Comparison of ENCODE assay signal across 8 mouse cellular contexts in the genomic region with DNA sequence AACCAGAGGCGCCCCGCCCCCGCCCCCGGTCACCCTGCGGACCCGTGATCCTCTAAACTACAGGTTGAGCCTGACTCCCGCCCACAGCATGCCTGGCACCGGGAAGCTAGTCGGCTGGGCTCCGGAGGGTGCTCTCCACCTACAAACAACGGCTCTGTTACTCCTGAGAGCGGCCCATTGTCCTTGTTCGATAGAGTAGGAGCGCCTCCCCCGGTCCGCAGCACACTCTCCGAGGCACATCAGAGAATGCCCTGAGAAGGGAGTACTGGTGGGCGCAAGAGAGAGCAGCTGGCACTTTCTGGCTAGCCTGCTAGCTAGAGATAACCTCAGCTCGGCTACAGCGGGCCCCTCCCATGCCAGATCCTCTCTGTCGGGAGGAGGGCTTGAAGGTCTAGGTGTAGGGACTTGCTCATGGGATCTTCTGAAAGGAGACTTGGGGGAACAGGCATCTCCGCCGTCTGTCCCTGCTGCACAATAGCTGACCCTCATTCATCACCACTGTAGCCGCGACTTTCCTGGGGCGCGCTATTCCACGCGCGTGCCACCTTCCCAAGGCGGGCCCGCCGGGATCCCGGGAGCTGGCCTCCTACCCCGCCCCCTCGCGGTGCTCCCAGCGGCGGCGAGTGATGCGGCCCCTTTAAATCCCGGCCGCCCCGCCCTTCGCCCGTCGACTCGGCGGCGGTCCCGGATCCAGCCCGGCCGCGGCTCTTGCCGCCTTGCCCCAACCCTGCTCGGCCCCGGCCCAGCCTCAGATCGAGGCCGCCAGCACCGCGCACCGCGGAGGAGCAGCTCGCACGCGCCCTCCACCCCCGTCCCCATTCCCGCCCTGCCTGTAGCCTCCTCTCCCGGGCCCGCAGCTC. TPM values are rescaled to one million over a fixed set of nuclear protein-coding genes. Genes with fewer than 3 reads are reported as not detected.
DNase-seq lines count a peak whose midpoint lies in the region; ATAC-seq and TF ChIP-seq lines count a peak whose summit lies in the region.

No protein-coding gene starts in this region.

- peaks cover 39% of the 10 kb centered on the region for H3K4me1 ChIP-seq in hindbrain, postnatal 0 days (ENCODE audit: insufficient read depth, low read length)

- ATAC-seq in hindbrain, postnatal 0 days: peak; percentile 80
- ATAC-seq in megakaryocyte-erythroid progenitor cell, adult 5-6 weeks (replicated peaks; ENCODE audit: low FRiP score, low TSS enrichment, poor library complexity, severe bottlenecking): peak; percentile 87

- H3K4me2 ChIP-seq in hindbrain, postnatal 0 days (ENCODE audit: low read depth, low read length): peak overlapping the region; percentile 77

- H3K27me3 ChIP-seq in hindbrain, postnatal 0 days (ENCODE audit: insufficient read depth, low read length): no peaks in the 10 kb centered on the region

- no peak; the same call in 1 of the 2 replicates for TF ChIP-seq CTCF in hindbrain, postnatal 0 days (IDR thresholded peaks at IDR 0.05; ENCODE audit: low read depth)

- H3K36me3 ChIP-seq in hindbrain, postnatal 0 days (ENCODE audit: insufficient read depth, low read length): no peaks in the 10 kb centered on the region

- H3K9ac ChIP-seq in hindbrain, postnatal 0 days (replicated peaks; ENCODE audit: low read length): peak overlapping the region; percentile 97

- WGBS in hindbrain, postnatal 0 days: under 1% methylated on average over 63 of the region's 70 CpGs

- peak overlapping the region; percentile 95 for H3K27ac ChIP-seq in hindbrain, postnatal 0 days

- DNase-seq in adrenal gland, adult (ENCODE audit: inconsistent age in 2 of 2, low spot score in 1 of 2): peak; percentile 93 to 97
- DNase-seq in cerebellum, postnatal 4 days (ENCODE audit: low spot score in 2 of 2): peak; percentile 64 to 82
- peak; percentile 76 to 85 for DNase-seq in gastrocnemius, adult 8-10 months (ENCODE audit: low spot score in 2 of 2)
- DNase-seq in hindbrain, postnatal 0 days (ENCODE audit: low spot score): peak; percentile 86
- DNase-seq in left cerebral cortex, postnatal 25 days (ENCODE audit: low spot score in 2 of 2): peak; percentile 82 to 85
- peak; percentile 77 to 78 for DNase-seq in right cerebral cortex, postnatal 36 days (ENCODE audit: low spot score in 2 of 2)
- DNase-seq in yolk sac, embryonic 10.5 days (ENCODE audit: low spot score): peak; percentile 87

- H3K9me3 ChIP-seq in hindbrain, postnatal 0 days (ENCODE audit: low read length): no peaks in the 10 kb centered on the region

- peak overlapping the region; percentile 84 for H3K4me3 ChIP-seq in hindbrain, postnatal 0 days (ENCODE audit: low read length)

- intact Hi-C loops in left cerebral cortex, postnatal 25 days (cut with DNase I): loop anchor here (2.0 kb wide), 1 partner anchor 14 kb away; the partner anchor contains the start of genes Mgat4b and Sqstm1

RNA-seq across cellular contexts. Expression of gene Ltc4s, which starts 13.5 kb away (rescaled TPM):
- total RNA-seq in gastrocnemius, adult 8-10 months (2022): 1 to 10 TPM; 1.2 to 3.1 (median 2.4) TPM
- total RNA-seq in hindbrain, postnatal 0 days (2014; rRNA removed): 4.0 and 6.8 TPM in 2 replicates
- 5.9 and 7.1 TPM in 2 replicates for polyA plus RNA-seq in hindbrain, postnatal 0 days (2015; fragmentation: Nextera tagmentation; extraction: Ambion mirVana)
- 1 to 10 TPM; 8.4 to 8.7 TPM for total RNA-seq in left cerebral cortex, postnatal 25 days (2021)
- 3.1 and 3.4 TPM in 2 replicates for total RNA-seq in megakaryocyte-erythroid progenitor cell, adult 5-6 weeks (2014; fragmentation: Nextera tagmentation)
- total RNA-seq in megakaryocyte-erythroid progenitor cell, adult 5-6 weeks (2017): 12.7 TPM in 1 of 2 replicates, not detected in the other

RNA-seq across cellular contexts. Expression of gene Mgat4b, which starts 14.2 kb away (rescaled TPM):
- total RNA-seq in gastrocnemius, adult 8-10 months (2022): 10 to 100 TPM; 40.4 to 49.2 (median 44.9) TPM
- total RNA-seq in hindbrain, postnatal 0 days (2014; rRNA removed): 108 and 134 TPM in 2 replicates
- 67.8 and 74.6 TPM in 2 replicates for polyA plus RNA-seq in hindbrain, postnatal 0 days (2015; fragmentation: Nextera tagmentation; extraction: Ambion mirVana)
- total RNA-seq in left cerebral cortex, postnatal 25 days (2021): 10 to 100 TPM; 66.4 to 76.3 TPM
- total RNA-seq in megakaryocyte-erythroid progenitor cell, adult 5-6 weeks (2014; fragmentation: Nextera tagmentation): 27.8 and 40.6 TPM in 2 replicates
- total RNA-seq in megakaryocyte-erythroid progenitor cell, adult 5-6 weeks (2017): 11.1 and 14.5 TPM in 2 replicates

RNA-seq across cellular contexts. Expression of gene Sqstm1, which starts 14.3 kb away (rescaled TPM):
- 100 to 1,000 TPM; 494 to 615 (median 543) TPM for total RNA-seq in gastrocnemius, adult 8-10 months (2022)
- total RNA-seq in hindbrain, postnatal 0 days (2014; rRNA removed): 289 and 299 TPM in 2 replicates
- polyA plus RNA-seq in hindbrain, postnatal 0 days (2015; fragmentation: Nextera tagmentation; extraction: Ambion mirVana): 412 and 450 TPM in 2 replicates
- total RNA-seq in left cerebral cortex, postnatal 25 days (2021): 100 to 1,000 TPM; 460 to 480 TPM
- 69.3 and 129 TPM in 2 replicates for total RNA-seq in megakaryocyte-erythroid progenitor cell, adult 5-6 weeks (2014; fragmentation: Nextera tagmentation)
- 339 and 435 TPM in 2 replicates for total RNA-seq in megakaryocyte-erythroid progenitor cell, adult 5-6 weeks (2017)

RNA-seq across cellular contexts. Expression of gene Mrnip, which starts 50.7 kb away (rescaled TPM):
- 1 to 10 TPM; 2.4 to 2.9 (median 2.6) TPM for total RNA-seq in gastrocnemius, adult 8-10 months (2022)
- 40.8 and 44.2 TPM in 2 replicates for total RNA-seq in hindbrain, postnatal 0 days (2014; rRNA removed)
- polyA plus RNA-seq in hindbrain, postnatal 0 days (2015; fragmentation: Nextera tagmentation; extraction: Ambion mirVana): 33.5 and 34.0 TPM in 2 replicates
- total RNA-seq in left cerebral cortex, postnatal 25 days (2021): 10 to 100 TPM; 13.4 to 14.1 TPM
- 10.5 and 15.8 TPM in 2 replicates for total RNA-seq in megakaryocyte-erythroid progenitor cell, adult 5-6 weeks (2014; fragmentation: Nextera tagmentation)
- total RNA-seq in megakaryocyte-erythroid progenitor cell, adult 5-6 weeks (2017): 9.9 and 17.8 TPM in 2 replicates

Comparison
In these comparisons a context has a peak if more than half of its experiments do, and no peak if none do; other contexts are left out.
1. Peak in every context shown above with its lines: DNase-seq, ATAC-seq, H3K4me3 ChIP-seq and H3K27ac ChIP-seq.